ENCODE assay signal across 7 mouse cellular contexts in the genomic region with DNA sequence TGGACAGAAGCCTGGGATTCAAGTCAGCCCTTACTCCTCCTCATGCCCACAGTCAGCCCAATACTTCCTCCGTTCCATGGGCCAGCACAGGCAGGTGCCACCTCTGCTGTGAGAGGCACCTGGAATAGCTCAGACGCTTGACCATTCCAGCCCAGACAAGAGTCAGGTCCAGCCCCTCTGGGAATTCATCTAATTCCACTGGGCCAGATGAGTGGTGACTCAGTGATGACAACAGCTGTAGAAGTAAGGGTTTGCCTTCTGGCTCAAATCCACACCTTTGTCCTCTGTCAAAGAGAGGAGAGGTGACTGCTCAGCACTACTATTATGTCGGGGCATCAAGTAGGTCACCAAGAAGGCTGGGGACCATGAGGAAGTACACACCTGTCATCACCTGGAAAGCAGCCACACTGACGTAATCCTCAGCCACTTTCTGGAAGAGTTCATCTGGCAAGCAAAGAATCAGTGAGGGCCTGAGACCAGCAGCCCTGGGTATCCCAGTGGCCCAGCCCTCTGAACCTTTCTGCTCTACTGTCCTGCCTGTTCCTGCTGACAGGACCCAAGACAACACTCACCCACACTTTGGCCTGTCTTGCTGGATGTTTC. TPM values are rescaled to one million over a fixed set of nuclear protein-coding genes. Genes with fewer than 3 reads are reported as not detected.
DNase-seq lines count a peak whose midpoint lies in the region; ATAC-seq and TF ChIP-seq lines count a peak whose summit lies in the region.

A gene (plus strand): TSS at position 570 of the 603 bp plus-strand sequence.

- H3K36me3 ChIP-seq in C2C12 (ENCODE audit: control insufficient read depth, insufficient read depth), result peaks cover 40% of the 10 kb centered on the region
- H3K36me3 ChIP-seq in E14TG2a.4 (ENCODE audit: insufficient read depth, low read length), result peaks cover 86% of the 10 kb centered on the region
- peaks cover 69% of the 10 kb centered on the region for H3K36me3 ChIP-seq in embryonic facial prominence, embryonic 13.5 days
- peaks cover 70% of the 10 kb centered on the region for H3K36me3 ChIP-seq in heart, embryonic 12.5 days
- H3K36me3 ChIP-seq in midbrain, embryonic 15.5 days (replicated peaks), result peaks cover 20% of the 10 kb centered on the region

- H3K4me1 ChIP-seq in E14TG2a.4 (replicated peaks; ENCODE audit: low read depth, low read length), result peaks cover 69% of the 10 kb centered on the region
- peaks cover 28% of the 10 kb centered on the region for H3K4me1 ChIP-seq in embryonic facial prominence, embryonic 13.5 days
- H3K4me1 ChIP-seq in heart, embryonic 12.5 days (replicated peaks), result peaks cover 35% of the 10 kb centered on the region
- H3K4me1 ChIP-seq in midbrain, embryonic 15.5 days, result peaks cover 31% of the 10 kb centered on the region

- no peak for DNase-seq in left cerebral cortex, postnatal 10 days (ENCODE audit: extremely low spot score in 1 of 2, low spot score in 2 of 2)
- DNase-seq in T-cell, adult 2 months (ENCODE audit: low spot score), result no peak

- no peak for ATAC-seq in embryonic facial prominence, embryonic 13.5 days (ENCODE audit: insufficient number of reproducible peaks, insufficient read depth, low FRiP score, low TSS enrichment, low read depth)
- ATAC-seq in heart, embryonic 12.5 days (ENCODE audit: insufficient number of reproducible peaks, low FRiP score), result no peak
- ATAC-seq in midbrain, embryonic 15.5 days (replicated peaks), result no peak

- no peaks in the 10 kb centered on the region for H3K9me3 ChIP-seq in E14TG2a.4 (ENCODE audit: low read length)
- H3K9me3 ChIP-seq in embryonic facial prominence, embryonic 13.5 days, result no peaks in the 10 kb centered on the region
- no peaks in the 10 kb centered on the region for H3K9me3 ChIP-seq in heart, embryonic 12.5 days (replicated peaks)
- no peaks in the 10 kb centered on the region for H3K9me3 ChIP-seq in midbrain, embryonic 15.5 days

- 81% methylated on average over 4 of the region's 4 CpGs for WGBS in embryonic facial prominence, embryonic 13.5 days
- WGBS in heart, embryonic 12.5 days, result 67% methylated on average over 4 of the region's 4 CpGs
- 87% methylated on average over 4 of the region's 4 CpGs for WGBS in midbrain, embryonic 15.5 days

- peak within 1 kb of the TSS; percentile 92 for H3ac ChIP-seq in C2C12 (ENCODE audit: control insufficient read depth, insufficient read length, low read depth)

- H3K27me3 ChIP-seq in C2C12 (ENCODE audit: control insufficient read depth, insufficient read depth, insufficient read length), result no peaks in the 10 kb centered on the region
- no peaks in the 10 kb centered on the region for H3K27me3 ChIP-seq in E14TG2a.4 (ENCODE audit: insufficient read depth, low read length)
- H3K27me3 ChIP-seq in embryonic facial prominence, embryonic 13.5 days, result no peaks in the 10 kb centered on the region
- no peaks in the 10 kb centered on the region for H3K27me3 ChIP-seq in heart, embryonic 12.5 days (replicated peaks)
- H3K27me3 ChIP-seq in midbrain, embryonic 15.5 days (replicated peaks), result no peaks in the 10 kb centered on the region

- peaks cover 52% of the 10 kb centered on the region for H3K79me2 ChIP-seq in C2C12 (ENCODE audit: control insufficient read depth, insufficient read depth)

- peak within 1 kb of the TSS; percentile 86 for H3K27ac ChIP-seq in embryonic facial prominence, embryonic 13.5 days
- H3K27ac ChIP-seq in heart, embryonic 12.5 days (ENCODE audit: poor library complexity, severe bottlenecking), result no peak within 1 kb of the TSS; the same call in 1 of the 2 replicates
- H3K27ac ChIP-seq in midbrain, embryonic 15.5 days, result 0 out of 2 replicates have a peak within 1 kb of the TSS, but pooled peaks have one; percentile 78

- intact Hi-C loops in left cerebral cortex, postnatal 10 days (cut with DNase I), result no loop called here

- H3K4me2 ChIP-seq in embryonic facial prominence, embryonic 13.5 days, result peak within 1 kb of the TSS; percentile 88
- H3K4me2 ChIP-seq in heart, embryonic 12.5 days, result peak within 1 kb of the TSS; percentile 88
- peak within 1 kb of the TSS; percentile 98 for H3K4me2 ChIP-seq in midbrain, embryonic 15.5 days

- no peak for TF ChIP-seq CTCF in C2C12 (IDR thresholded peaks at IDR 0.05; ENCODE audit: control insufficient read depth, insufficient read depth, insufficient read length)
- TF ChIP-seq CTCF in E14TG2a.4 (conservative IDR thresholded peaks at IDR 0.05; ENCODE audit: low read length), result no peak

- peaks cover 30% of the 10 kb centered on the region for H3K79me3 ChIP-seq in C2C12 (ENCODE audit: low read depth)

- H3K4me3 ChIP-seq in C2C12 (ENCODE audit: insufficient read depth, poor library complexity, severe bottlenecking) (peak within 1 kb of the TSS; percentile 92), E14TG2a.4 (replicated peaks; ENCODE audit: low read length) (peak within 1 kb of the TSS; percentile 94)
- peak within 1 kb of the TSS; percentile 97 for H3K4me3 ChIP-seq in embryonic facial prominence, embryonic 13.5 days
- peak within 1 kb of the TSS; percentile 70 for H3K4me3 ChIP-seq in heart, embryonic 12.5 days
- H3K4me3 ChIP-seq in midbrain, embryonic 15.5 days, result peak within 1 kb of the TSS; percentile 95

- H3K9ac ChIP-seq in embryonic facial prominence, embryonic 13.5 days, result peak within 1 kb of the TSS; percentile 97
- H3K9ac ChIP-seq in heart, embryonic 12.5 days, result peak within 1 kb of the TSS; percentile 87
- peak within 1 kb of the TSS; percentile 98 for H3K9ac ChIP-seq in midbrain, embryonic 15.5 days

TF ChIP-seq in C2C12, 6 proteins besides CTCF, POLR2A, EP300 and RAD21:
- TF ChIP-seq MAX (IDR thresholded peaks at IDR 0.05) (no peak), MYOD1 (IDR thresholded peaks at IDR 0.05; ENCODE audit: control insufficient read depth, insufficient read length, low read depth) (peak; percentile 41)

RNA-seq across cellular contexts. Expression of the gene that starts here (rescaled TPM):
- 499 TPM for polyA plus RNA-seq in C2C12 (2012; fragmentation: generic; extraction: Trizol)
- polyA plus RNA-seq in embryonic facial prominence, embryonic 13.5 days (2015; fragmentation: Nextera tagmentation; extraction: Ambion mirVana), result 369 and 402 TPM in 2 replicates
- 328 and 343 TPM in 2 replicates for polyA plus RNA-seq in heart, embryonic 12.5 days (2016; fragmentation: Nextera tagmentation; extraction: Ambion mirVana)
- total RNA-seq in left cerebral cortex, postnatal 10 days (2021), result 100 to 1,000 TPM; 180 TPM
- polyA plus RNA-seq in midbrain, embryonic 15.5 days (2015; fragmentation: Nextera tagmentation; extraction: Ambion mirVana), result 331 and 355 TPM in 2 replicates
